Mouse (Mus musculus) testis, postnatal 10 days (tissue): ENCODE measurements around the gene Snx25.
A peak's percentile ranks its signal among the peaks of the same experiment; 100 is the strongest.

Experiments
- DNase-seq: peaks from one replicate; pipeline ENCODE4 v3.0.0; 2021; ENCODE audit warnings: low spot score

Snx25 gene

GRCm38 (mm10) chr8:46010746-46011680, 140.9 kb downstream of the Snx25 start:
- DNase-seq: no peak

GRCm38 (mm10) chr8:46010306-46010705, 141.7 kb downstream of the Snx25 start:
- no peak for DNase-seq

- no peak for DNase-seq
Measured at GRCm38 (mm10) chr8:46007050-46007672, 144.8 kb downstream of the Snx25 start.

GRCm38 (mm10) chr8:46005596-46005995, 146.4 kb downstream of the Snx25 start, which contains the start of gene Ankrd37:
Gene Ankrd37, minus strand, starts transcription at chr8:46005707.
- DNase-seq: no peak

GRCm38 (mm10) chr8:45999784-46000705, 151.9 kb downstream of the Snx25 start:
- DNase-seq: peak; percentile 99

GRCm38 (mm10) chr8:45999138-45999783, 152.7 kb downstream of the Snx25 start, which contains the start of gene Lrp2bp:
Gene Lrp2bp, plus strand, starts transcription at chr8:45999303.
- DNase-seq: peak; percentile 48

- DNase-seq: no peak
Measured at GRCm38 (mm10) chr8:45998228-45998627, 153.7 kb downstream of the Snx25 start.

- no peak for DNase-seq
Measured at GRCm38 (mm10) chr8:45995576-45995975, 156.4 kb downstream of the Snx25 start.

- DNase-seq: no peak
Measured at GRCm38 (mm10) chr8:45994111-45994510, 157.8 kb downstream of the Snx25 start.

GRCm38 (mm10) chr8:45990631-45991310, 161.2 kb downstream of the Snx25 start:
- DNase-seq: no peak

- no peak for DNase-seq
Measured at GRCm38 (mm10) chr8:45988189-45988588, 163.8 kb downstream of the Snx25 start.

- DNase-seq: no peak
Measured at GRCm38 (mm10) chr8:45986665-45987064, 165.3 kb downstream of the Snx25 start.
